Mouse (Mus musculus) megakaryocyte, embryonic 14.5 days (primary cell): ENCODE results near the gene Itm2b.

Experiments
- FLI1 ChIP-seq: IDR thresholded peaks from 2 replicates; pipeline ENCODE4 v1.6.1; 2012; ENCODE audit warnings: low read length, inconsistent platforms, mixed read lengths
- GATA1 ChIP-seq: IDR thresholded peaks from 3 replicates; pipeline ENCODE4 v1.6.1; 2012; ENCODE audit warnings: mixed read lengths, low read length, inconsistent platforms, borderline replicate concordance

GRCm38 (mm10) chr14:73313864-73314263, 71.2 kb downstream of the Itm2b start:
- TF ChIP-seq FLI1 = no peak
- no peak for TF ChIP-seq GATA1
